Mouse (Mus musculus) A20 (cell line): ENCODE data around the gene Cfap99.

Experiments used
- DNase-seq: peaks from one replicate; pipeline ENCODE4 v3.0.0-alpha.2; 2011; ENCODE audit warnings: low read depth, low spot score

Cfap99 gene

GRCm38 (mm10) chr5:34278058-34278457, 10.3 kb upstream of the Cfap99 start:
- DNase-seq, result peak; percentile 44

GRCm38 (mm10) chr5:34279214-34279613, 9.2 kb upstream of the Cfap99 start:
- no peak for DNase-seq

- no peak for DNase-seq
These were observed 7.4 kb upstream of the Cfap99 start for GRCm38 (mm10) chr5:34280976-34281375.

GRCm38 (mm10) chr5:34283355-34283754, 5.0 kb upstream of the Cfap99 start:
- no peak for DNase-seq

- no peak for DNase-seq
These were observed 4.1 kb upstream of the Cfap99 start for GRCm38 (mm10) chr5:34284156-34284750.

- no peak for DNase-seq
These were observed 3.1 kb upstream of the Cfap99 start for GRCm38 (mm10) chr5:34285285-34285684.

- DNase-seq, result no peak
These were observed 1.9 kb upstream of the Cfap99 start for GRCm38 (mm10) chr5:34286516-34286915.

- no peak for DNase-seq
These were observed 1.2 kb upstream of the Cfap99 start for GRCm38 (mm10) chr5:34287001-34287837.

GRCm38 (mm10) chr5:34287838-34288145, 608 bp upstream of the Cfap99 start:
- DNase-seq, result no peak

- no peak for DNase-seq
These were observed 886 bp downstream of the Cfap99 start for GRCm38 (mm10) chr5:34289286-34289685.

GRCm38 (mm10) chr5:34293363-34293762, 5.0 kb downstream of the Cfap99 start:
- peak; percentile 46 for DNase-seq

GRCm38 (mm10) chr5:34294696-34295095, 6.3 kb downstream of the Cfap99 start:
- no peak for DNase-seq

- DNase-seq, result no peak
These were observed 6.7 kb downstream of the Cfap99 start for GRCm38 (mm10) chr5:34295141-34295540.

GRCm38 (mm10) chr5:34298061-34298460, 9.7 kb downstream of the Cfap99 start:
- no peak for DNase-seq

- no peak for DNase-seq
These were observed 10.6 kb downstream of the Cfap99 start for GRCm38 (mm10) chr5:34298937-34299535.

- no peak for DNase-seq
These were observed 14.0 kb downstream of the Cfap99 start for GRCm38 (mm10) chr5:34302377-34302776.

- DNase-seq, result no peak
These were observed 20.6 kb downstream of the Cfap99 start for GRCm38 (mm10) chr5:34309016-34309415.

- no peak for DNase-seq
These were observed 31.2 kb downstream of the Cfap99 start for GRCm38 (mm10) chr5:34319491-34320034.

- DNase-seq, result no peak
These were observed 32.8 kb downstream of the Cfap99 start for GRCm38 (mm10) chr5:34321236-34321635.

GRCm38 (mm10) chr5:34325286-34325685, 36.9 kb downstream of the Cfap99 start:
- no peak for DNase-seq

- DNase-seq, result no peak
These were observed 37.9 kb downstream of the Cfap99 start for GRCm38 (mm10) chr5:34326249-34326691.

- no peak for DNase-seq
These were observed 38.6 kb downstream of the Cfap99 start for GRCm38 (mm10) chr5:34326875-34327576.
